8 mouse cellular contexts compared by ENCODE assay signal in genomic region chr5:135149820-135150178, GRCm38 (mm10). TPM values are rescaled to one million over a fixed set of nuclear protein-coding genes. Genes with fewer than 3 reads are reported as not detected.
DNase-seq lines count a peak whose midpoint lies in the region; ATAC-seq and TF ChIP-seq lines count a peak whose summit lies in the region.

No protein-coding gene starts in this region.

- H3K9ac ChIP-seq in heart, embryonic 15.5 days = peak overlapping the region; percentile 85
- H3K9ac ChIP-seq in ES-E14 (ENCODE audit: insufficient read depth, low read depth, low read length, poor library complexity, severe bottlenecking) = peak overlapping the region; percentile 87
- H3K9ac ChIP-seq in forebrain, embryonic 16.5 days (replicated peaks; ENCODE audit: low read depth, low read length) = peak overlapping the region; percentile 82

- peaks cover 15% of the 10 kb centered on the region; the same call in 1 of the 2 replicates for H3K79me2 ChIP-seq in macrophage (ENCODE audit: inconsistent target)

- WGBS in heart, embryonic 15.5 days = 0% methylated on average over 23 of the region's 23 CpGs
- 0% methylated on average over 23 of the region's 23 CpGs for WGBS in forebrain, embryonic 16.5 days
- under 1% methylated on average over 23 of the region's 23 CpGs for WGBS in macrophage (ENCODE audit: missing documents)

- no peak for DNase-seq in heart, adult 18-20 months
- no peak for DNase-seq in ES-E14 (ENCODE audit: low read depth, low spot score)
- DNase-seq in right cerebral cortex, adult 18-20 months = no peak
- no peak for DNase-seq in layer of hippocampus, postnatal 14 days (ENCODE audit: low spot score in 2 of 2)
- DNase-seq in gastrocnemius, postnatal 10 days = no peak

- peak overlapping the region; percentile 96 for H3K27ac ChIP-seq in heart, embryonic 15.5 days
- H3K27ac ChIP-seq in ES-E14 (ENCODE audit: insufficient read depth, low read depth, low read length, poor library complexity, severe bottlenecking) = no peak overlapping the region
- peak overlapping the region; percentile 69 for H3K27ac ChIP-seq in forebrain, embryonic 16.5 days (ENCODE audit: low read length)
- peak overlapping the region; percentile 27; the same call in 1 of the 2 replicates for H3K27ac ChIP-seq in macrophage

- peaks cover 20% of the 10 kb centered on the region for H3K4me1 ChIP-seq in heart, embryonic 15.5 days (replicated peaks)
- peaks cover 0 to 2% of the 10 kb centered on the region in 2 experiments; a peak in 2 of 4 replicates for H3K4me1 ChIP-seq in ES-E14 (ENCODE audit: control insufficient read depth in 2 of 2, insufficient read depth in 2 of 2, low read length in 2 of 2, poor library complexity in 1 of 2)
- H3K4me1 ChIP-seq in forebrain, embryonic 16.5 days (replicated peaks; ENCODE audit: control insufficient read depth, insufficient read depth, low read length) = peaks cover 10% of the 10 kb centered on the region; the same call in 1 of the 2 replicates

- H3K27me3 ChIP-seq in heart, embryonic 15.5 days = no peaks in the 10 kb centered on the region
- no peaks in the 10 kb centered on the region for H3K27me3 ChIP-seq in forebrain, embryonic 16.5 days (replicated peaks; ENCODE audit: control insufficient read depth, insufficient read depth, low read length)

- no peaks in the 10 kb centered on the region for H3K9me3 ChIP-seq in heart, embryonic 15.5 days (replicated peaks)
- no peaks in the 10 kb centered on the region for H3K9me3 ChIP-seq in ES-E14 (ENCODE audit: control insufficient read depth, insufficient read depth, low read depth, low read length)
- H3K9me3 ChIP-seq in forebrain, embryonic 16.5 days (ENCODE audit: control insufficient read depth, low read length) = no peaks in the 10 kb centered on the region

- peak overlapping the region; percentile 82 for H3K4me3 ChIP-seq in heart, embryonic 15.5 days
- H3K4me3 ChIP-seq in ES-E14 (ENCODE audit: insufficient read depth in 1 of 2, low read depth in 1 of 2, low read length in 2 of 2, poor library complexity in 1 of 2, severe bottlenecking in 1 of 2) (peak overlapping the region; percentile 93), macrophage (ENCODE audit: inconsistent target) (peak overlapping the region; percentile 87)
- peak overlapping the region; percentile 88 for H3K4me3 ChIP-seq in forebrain, embryonic 16.5 days (replicated peaks; ENCODE audit: low read length)

- no peak for ATAC-seq in heart, embryonic 15.5 days (replicated peaks; ENCODE audit: insufficient number of reproducible peaks, insufficient read depth, low FRiP score, low read depth)
- ATAC-seq in forebrain, embryonic 16.5 days = no peak

- peaks cover 17% of the 10 kb centered on the region; the same call in 1 of the 2 replicates for H3K36me3 ChIP-seq in heart, embryonic 15.5 days
- H3K36me3 ChIP-seq in ES-E14 (ENCODE audit: control insufficient read depth, insufficient read depth, low read length, poor library complexity, severe bottlenecking) (peaks cover 17% of the 10 kb centered on the region), macrophage (ENCODE audit: inconsistent target) (0 out of 2 replicates have a peak, but pooled peaks cover under 1% of the 10 kb centered on the region)
- H3K36me3 ChIP-seq in forebrain, embryonic 16.5 days (ENCODE audit: control insufficient read depth, insufficient read depth) = peaks cover 7% of the 10 kb centered on the region

- H3K4me2 ChIP-seq in heart, embryonic 15.5 days = peak overlapping the region; percentile 82
- H3K4me2 ChIP-seq in forebrain, embryonic 16.5 days (ENCODE audit: low read length) = peak overlapping the region; percentile 77

- in situ Hi-C loops in ES-E14 (cut with MboI; ENCODE audit: low sequenced_read_pairs in 2 of 2, unreplicated experiment in 2 of 2) = no loop called here

TF ChIP-seq in ES-E14, 5 proteins besides CTCF, POLR2A, EP300 and RAD21:
- no peak for TF ChIP-seq MAFK (IDR thresholded peaks at IDR 0.05; ENCODE audit: insufficient read depth, low read depth, low read length)
- no peak for TF ChIP-seq ZNF384 (IDR thresholded peaks at IDR 0.05; ENCODE audit: low read depth, low read length)
- TF ChIP-seq HCFC1 (IDR thresholded peaks at IDR 0.05; ENCODE audit: borderline replicate concordance, insufficient read depth, low read length) = no peak
- no peak for TF ChIP-seq CHD2 (IDR thresholded peaks at IDR 0.05; ENCODE audit: low read depth, low read length)
- TF ChIP-seq ZC3H11A (IDR thresholded peaks at IDR 0.05; ENCODE audit: borderline replicate concordance, low read depth, low read length) = no peak

RNA-seq across cellular contexts. Expression of gene Tbl2, which starts 0.3 kb away (rescaled TPM):
- 17.2 and 20.2 TPM in 2 replicates for polyA plus RNA-seq in heart, embryonic 15.5 days (2015; fragmentation: Nextera tagmentation; extraction: Ambion mirVana)
- total RNA-seq in heart, adult 18-20 months (2021) = 10 to 100 TPM in 1 of 2 experiments, 1 to 10 TPM in 1; 9.5 to 11.3 TPM
- total RNA-seq in ES-E14 (2012; rRNA removed) = 49.6 and 99.0 TPM in 2 replicates
- polyA plus RNA-seq in forebrain, embryonic 16.5 days (2015; fragmentation: Nextera tagmentation; extraction: Ambion mirVana) = 19.2 and 22.0 TPM in 2 replicates
- 10 to 100 TPM in 4 of 26 experiments, 1 to 10 TPM in 17, under 1 TPM in 5; 0.29 to 13.0 (median 4.5) TPM for total RNA-seq in macrophage (2018; cell fraction: chromatin; rRNA removed)
- total RNA-seq in macrophage (2018; cell fraction: cytosol; rRNA removed) = 1 to 10 TPM; 1.7 to 5.5 (median 3.9) TPM
- 10 to 100 TPM in 2 of 26 experiments, 1 to 10 TPM in 23, under 1 TPM in 1; 0.79 to 14.6 (median 4.3) TPM for total RNA-seq in macrophage (2018; cell fraction: nucleus; rRNA removed)
- polyA plus RNA-seq in macrophage (2018) = 2.9 to 5.8 TPM (median 3.4 TPM) in 3 replicates
- total RNA-seq in layer of hippocampus, postnatal 14 days (2021) = 10 to 100 TPM; 24.5 to 26.2 TPM
- total RNA-seq in gastrocnemius, postnatal 10 days (2021) = 10 to 100 TPM; 13.6 to 16.8 TPM

RNA-seq across cellular contexts. Expression of gene Bcl7b, which starts 18.3 kb away (rescaled TPM):
- 39.3 and 39.4 TPM in 2 replicates for polyA plus RNA-seq in heart, embryonic 15.5 days (2015; fragmentation: Nextera tagmentation; extraction: Ambion mirVana)
- total RNA-seq in heart, adult 18-20 months (2021) = 10 to 100 TPM; 47.0 to 47.8 TPM
- total RNA-seq in ES-E14 (2012; rRNA removed) = 15.0 and 17.5 TPM in 2 replicates
- 49.7 and 53.9 TPM in 2 replicates for polyA plus RNA-seq in forebrain, embryonic 16.5 days (2015; fragmentation: Nextera tagmentation; extraction: Ambion mirVana)
- total RNA-seq in macrophage (2018; cell fraction: chromatin; rRNA removed) = 10 to 100 TPM in 25 of 26 experiments, 1 to 10 TPM in 1; 9.7 to 32.6 (median 21.1) TPM
- 10 to 100 TPM; 31.0 to 53.9 (median 46.9) TPM for total RNA-seq in macrophage (2018; cell fraction: cytosol; rRNA removed)
- total RNA-seq in macrophage (2018; cell fraction: nucleus; rRNA removed) = 10 to 100 TPM; 13.2 to 33.4 (median 23.6) TPM
- 42.0 to 57.3 TPM (median 42.9 TPM) in 3 replicates for polyA plus RNA-seq in macrophage (2018)
- total RNA-seq in layer of hippocampus, postnatal 14 days (2021) = 10 to 100 TPM; 34.1 to 38.3 TPM
- total RNA-seq in gastrocnemius, postnatal 10 days (2021) = 10 to 100 TPM; 28.4 to 28.9 TPM

RNA-seq across cellular contexts. Expression of gene Baz1b, which starts 37.3 kb away (rescaled TPM):
- polyA plus RNA-seq in heart, embryonic 15.5 days (2015; fragmentation: Nextera tagmentation; extraction: Ambion mirVana) = 20.9 and 25.8 TPM in 2 replicates
- total RNA-seq in heart, adult 18-20 months (2021) = 10 to 100 TPM; 39.2 to 43.7 TPM
- 63.1 and 70.1 TPM in 2 replicates for total RNA-seq in ES-E14 (2012; rRNA removed)
- polyA plus RNA-seq in forebrain, embryonic 16.5 days (2015; fragmentation: Nextera tagmentation; extraction: Ambion mirVana) = 34.4 and 39.4 TPM in 2 replicates
- 100 to 1,000 TPM in 24 of 26 experiments, 10 to 100 TPM in 2; 69.9 to 468 (median 267) TPM for total RNA-seq in macrophage (2018; cell fraction: chromatin; rRNA removed)
- 10 to 100 TPM; 22.7 to 83.7 (median 56.2) TPM for total RNA-seq in macrophage (2018; cell fraction: cytosol; rRNA removed)
- 100 to 1,000 TPM in 18 of 26 experiments, 10 to 100 TPM in 8; 48.3 to 219 (median 142) TPM for total RNA-seq in macrophage (2018; cell fraction: nucleus; rRNA removed)
- 46.1 to 52.8 TPM (median 52.5 TPM) in 3 replicates for polyA plus RNA-seq in macrophage (2018)
- total RNA-seq in layer of hippocampus, postnatal 14 days (2021) = 10 to 100 TPM; 54.6 to 55.2 TPM
- total RNA-seq in gastrocnemius, postnatal 10 days (2021) = 10 to 100 TPM; 29.0 to 39.2 TPM
